Mouse (Mus musculus) lung, postnatal 4 days (tissue): ENCODE measurements around the gene Tln1.

ENCODE experiments used
- DNase-seq, 2 experiments: peaks; one replicate each; pipeline ENCODE4 v3.0.0; 2021

The Tln1 gene

GRCm38 (mm10) chr4:43546375-43547047 lies 16.0 kb downstream of the Tln1 start:
- DNase-seq, result peak in 1 of 2 experiments; percentile 15

- no peak for DNase-seq
Observed at GRCm38 (mm10) chr4:43542044-43542443, 20.4 kb downstream of the Tln1 start.

GRCm38 (mm10) chr4:43536031-43536430 lies 26.5 kb downstream of the Tln1 start:
- DNase-seq, result no peak

GRCm38 (mm10) chr4:43535628-43536027 lies 26.9 kb downstream of the Tln1 start:
- no peak for DNase-seq

GRCm38 (mm10) chr4:43533270-43533669 lies 29.2 kb downstream of the Tln1 start:
- no peak for DNase-seq

- DNase-seq, result peak; percentile 68 to 82
Observed at GRCm38 (mm10) chr4:43530581-43530980, 31.9 kb downstream of the Tln1 start.

- DNase-seq, result no peak
Observed at GRCm38 (mm10) chr4:43530081-43530501, 32.4 kb downstream of the Tln1 start.

GRCm38 (mm10) chr4:43528487-43528886 lies 34.0 kb downstream of the Tln1 start:
- DNase-seq, result no peak

GRCm38 (mm10) chr4:43527880-43528279 lies 34.6 kb downstream of the Tln1 start:
- DNase-seq, result peak in 1 of 2 experiments; percentile 31

GRCm38 (mm10) chr4:43519956-43520355 lies 42.5 kb downstream of the Tln1 start:
- DNase-seq, result peak; percentile 86 to 94

- no peak for DNase-seq
Observed at GRCm38 (mm10) chr4:43519551-43519950, 42.9 kb downstream of the Tln1 start.

- DNase-seq, result no peak
Observed at GRCm38 (mm10) chr4:43515764-43516708, 46.5 kb downstream of the Tln1 start.

- DNase-seq, result no peak
Observed at GRCm38 (mm10) chr4:43513791-43514190, 48.7 kb downstream of the Tln1 start.

- no peak for DNase-seq
Observed at GRCm38 (mm10) chr4:43513300-43513699, 49.2 kb downstream of the Tln1 start.

- no peak for DNase-seq
Observed at GRCm38 (mm10) chr4:43512653-43513052, 49.8 kb downstream of the Tln1 start.

GRCm38 (mm10) chr4:43511675-43512454 lies 50.6 kb downstream of the Tln1 start:
- no peak for DNase-seq

GRCm38 (mm10) chr4:43509109-43509508 lies 53.4 kb downstream of the Tln1 start:
- no peak for DNase-seq

- DNase-seq, result peak; percentile 80 to 81
Observed at GRCm38 (mm10) chr4:43508666-43508997, 53.9 kb downstream of the Tln1 start.

- DNase-seq, result peak; percentile 51 to 66
Observed at GRCm38 (mm10) chr4:43507938-43508665, 54.4 kb downstream of the Tln1 start.

GRCm38 (mm10) chr4:43506536-43507185 lies 55.8 kb downstream of the Tln1 start, which contains the start of gene Car9:
TSS of gene Car9 (plus strand) at chr4:43506966.
- DNase-seq, result no peak

- DNase-seq, result no peak
Observed at GRCm38 (mm10) chr4:43506074-43506473, 56.4 kb downstream of the Tln1 start.

GRCm38 (mm10) chr4:43504269-43504668 lies 58.2 kb downstream of the Tln1 start:
- DNase-seq, result no peak
